Mouse (Mus musculus): ENCODE measurements around the gene Sp1.

DNA sequence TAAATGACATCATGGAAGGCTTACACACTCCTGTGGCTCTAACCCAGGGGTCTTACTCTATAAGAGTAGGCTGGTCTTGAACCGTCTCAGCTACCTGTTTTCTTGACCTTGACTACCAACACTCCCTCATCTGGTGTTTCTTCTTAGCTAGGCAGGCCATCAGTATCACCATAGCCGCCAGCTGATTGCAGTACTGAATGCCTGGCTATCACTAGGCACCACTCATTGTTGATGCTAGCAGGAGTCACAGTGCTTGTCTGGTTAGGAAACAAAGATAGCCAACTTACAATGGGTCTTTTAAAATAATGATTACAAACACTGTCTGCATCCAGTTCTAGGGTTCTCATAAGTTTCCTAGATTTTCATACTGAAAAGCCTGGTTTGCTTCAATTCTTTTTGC lies 4.7 kb upstream of the Sp1 start:
- TF ChIP-seq POLR2A (IDR thresholded peaks at IDR 0.05; ENCODE audit: borderline replicate concordance, extremely low read depth, insufficient read depth, insufficient read length, poor library complexity, severe bottlenecking) (no peak), CTCF (IDR thresholded peaks at IDR 0.05; ENCODE audit: borderline replicate concordance, extremely low read depth, insufficient read depth, insufficient read length) (no peak)
